Mouse (Mus musculus) T-helper 17 cell (primary cell): ENCODE measurements around the gene Hoxc11.

Source experiments
- in situ Hi-C, 2 experiments: fragments of 300-600 bp; cut with MboI, MseI; formaldehyde crosslinking; loops; 1 replicate in 1 of 2; 2 replicates in 1 of 2; pipeline ENCODE4 v1.15.1; 2025; ENCODE audit warnings: high pct_unique_total_duplicates in 2 of 2

Hoxc11 gene

GRCm38 (mm10) chr15:102936279-102936972 lies 17.8 kb upstream of the Hoxc11 start, which contains the start of gene Hoxc12:
Hoxc12 (plus strand) TSS chr15:102936757.
- in situ Hi-C loops, result no loop called here

DNA sequence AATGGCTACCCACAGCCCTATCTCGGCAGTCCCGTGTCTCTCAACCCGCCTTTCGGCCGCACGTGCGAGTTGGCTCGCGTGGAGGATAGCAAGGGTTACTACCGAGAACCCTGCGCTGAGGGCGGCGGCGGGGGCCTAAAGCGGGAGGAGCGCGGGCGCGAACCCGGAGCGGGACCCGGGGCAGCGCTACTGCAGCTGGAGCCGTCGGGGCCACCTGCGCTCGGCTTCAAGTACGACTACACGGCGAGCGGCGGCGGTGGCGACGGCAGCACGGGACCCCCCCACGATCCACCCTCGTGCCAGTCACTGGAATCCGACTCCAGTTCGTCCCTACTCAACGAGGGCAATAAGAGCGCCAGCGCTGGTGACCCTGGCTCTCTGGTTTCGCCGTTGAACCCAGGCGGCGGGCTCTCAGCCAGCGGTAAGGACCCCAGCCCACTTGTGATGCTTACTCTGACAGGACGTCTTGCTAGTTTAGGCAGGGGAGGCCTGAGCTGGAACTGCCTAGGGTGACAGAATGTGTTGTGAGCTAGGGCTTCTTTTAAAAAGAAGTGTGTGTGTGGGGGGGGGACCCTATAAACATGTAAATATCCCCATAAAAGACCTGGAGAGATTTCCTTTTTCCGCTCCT lies 17.1 kb upstream of the Hoxc11 start:
- in situ Hi-C loops, result no loop called here

- in situ Hi-C loops, result loop anchor here in 1 of 2 experiments (5.0 kb wide), 1 partner anchor 48 kb away; no protein-coding TSS in a partner anchor
Measured at GRCm38 (mm10) chr15:102939256-102940155, 14.7 kb upstream of the Hoxc11 start.

- in situ Hi-C loops, result loop anchor here in 1 of 2 experiments (5.0 kb wide), 1 partner anchor 44 kb away; no protein-coding TSS in a partner anchor
Measured at GRCm38 (mm10) chr15:102942739-102943467, 11.3 kb upstream of the Hoxc11 start.

DNA sequence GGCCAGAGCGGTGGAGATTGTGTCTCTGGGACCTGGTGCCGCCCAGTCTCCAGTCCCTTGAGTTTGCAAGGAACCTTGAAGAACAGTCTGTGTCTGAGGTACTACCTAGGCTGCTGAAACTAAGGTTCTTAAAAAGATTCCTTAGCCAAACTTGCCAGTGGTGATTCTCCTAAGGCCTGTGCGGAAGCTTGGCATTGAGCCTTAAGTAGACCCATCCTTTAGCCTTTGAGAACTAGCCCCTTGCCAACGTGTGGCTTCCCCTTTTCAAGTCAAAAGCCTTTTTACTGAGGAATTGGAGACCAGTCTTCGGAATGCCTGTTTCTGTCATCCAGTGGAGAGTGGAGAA lies 10.8 kb upstream of the Hoxc11 start:
- in situ Hi-C loops, result loop anchor here in 1 of 2 experiments (5.0 kb wide), 1 partner anchor 44 kb away; no protein-coding TSS in a partner anchor

DNA sequence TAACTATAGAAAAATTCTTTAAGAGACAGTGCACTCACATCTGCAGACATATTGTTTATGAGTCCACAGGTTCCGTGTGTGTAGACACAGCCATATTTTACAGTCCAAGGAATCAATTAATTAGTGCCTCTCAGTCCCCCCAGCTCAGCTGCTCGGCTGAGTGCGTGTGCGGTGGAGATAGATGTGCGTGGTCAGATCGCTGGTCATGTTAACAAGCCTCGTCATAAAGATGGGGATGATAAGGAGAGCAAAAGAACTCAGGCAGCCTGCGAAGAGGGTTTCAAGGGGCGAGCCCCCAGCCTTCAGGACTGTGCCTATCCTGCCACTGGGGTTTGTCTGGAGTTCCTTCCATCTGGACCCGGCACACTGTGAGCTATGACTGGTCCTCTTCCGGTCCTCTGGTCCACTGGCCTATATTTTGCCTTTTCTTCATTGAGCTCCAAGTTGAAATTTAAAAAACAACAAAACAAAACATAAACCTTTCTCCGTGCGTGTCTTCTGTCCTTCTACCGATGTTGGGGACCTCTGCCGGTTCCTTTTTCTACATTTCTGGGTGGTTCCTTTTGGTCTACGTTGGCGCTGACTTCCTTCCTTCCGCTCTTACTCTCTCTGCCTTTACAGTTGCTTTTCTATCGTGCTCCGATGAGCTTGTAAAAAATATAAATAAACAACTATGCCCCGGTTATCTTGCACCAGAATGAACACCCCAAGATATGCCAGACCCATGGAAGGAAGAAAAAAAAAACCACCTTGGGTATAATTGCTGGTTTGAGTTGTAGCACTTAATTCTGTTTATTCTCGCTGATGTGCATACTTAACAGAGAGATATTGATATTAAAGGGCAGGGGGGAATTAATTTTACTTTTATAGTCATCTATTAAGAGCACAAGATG lies 8.8 kb upstream of the Hoxc11 start:
- in situ Hi-C loops, result no loop called here

DNA sequence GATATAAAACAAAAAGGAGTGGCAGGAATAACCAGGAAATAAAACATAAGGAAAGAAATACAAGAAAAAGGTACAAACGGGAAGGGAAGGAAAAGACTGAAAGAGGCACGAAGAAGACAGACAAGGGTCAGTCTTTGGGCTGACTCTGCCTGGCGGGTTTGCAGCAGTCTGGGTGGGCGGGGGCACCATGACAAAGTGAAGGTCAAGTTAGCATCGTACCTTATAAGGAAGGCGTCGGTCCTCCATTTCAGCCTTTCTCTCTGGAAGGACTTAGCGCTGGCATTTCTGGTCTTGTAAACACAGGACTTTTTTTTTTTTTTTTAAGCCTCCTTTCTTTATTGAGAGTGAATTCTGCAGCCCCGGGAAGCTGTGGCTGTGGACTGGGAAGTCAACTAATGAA lies 7.0 kb upstream of the Hoxc11 start:
- in situ Hi-C loops, result no loop called here

GRCm38 (mm10) chr15:102948842-102949241 lies 5.4 kb upstream of the Hoxc11 start:
- in situ Hi-C loops, result no loop called here

DNA sequence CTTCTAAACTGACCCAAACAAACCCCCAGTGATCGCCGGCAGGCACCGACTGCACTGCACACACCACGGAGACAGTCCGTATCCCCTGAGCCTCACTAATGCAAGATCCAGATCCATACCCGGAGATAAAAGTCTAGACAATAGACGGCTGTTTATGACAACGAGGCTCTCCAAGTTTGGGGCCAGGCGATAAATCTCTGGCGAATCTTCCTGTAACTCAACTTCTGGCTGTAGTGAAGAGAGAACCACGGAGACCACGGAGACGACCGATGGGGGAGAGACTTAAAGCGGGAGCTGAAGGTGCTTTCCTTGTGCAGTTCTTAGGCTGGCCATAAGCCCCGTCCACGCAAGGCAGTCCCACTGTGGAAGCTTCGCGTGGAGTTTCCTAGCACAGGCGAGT lies 4.5 kb upstream of the Hoxc11 start:
- in situ Hi-C loops, result no loop called here

- in situ Hi-C loops, result no loop called here
Measured at GRCm38 (mm10) chr15:102950877-102951276, 3.4 kb upstream of the Hoxc11 start.

- in situ Hi-C loops, result no loop called here
Measured at GRCm38 (mm10) chr15:102953561-102953960, 666 bp upstream of the Hoxc11 start.

DNA sequence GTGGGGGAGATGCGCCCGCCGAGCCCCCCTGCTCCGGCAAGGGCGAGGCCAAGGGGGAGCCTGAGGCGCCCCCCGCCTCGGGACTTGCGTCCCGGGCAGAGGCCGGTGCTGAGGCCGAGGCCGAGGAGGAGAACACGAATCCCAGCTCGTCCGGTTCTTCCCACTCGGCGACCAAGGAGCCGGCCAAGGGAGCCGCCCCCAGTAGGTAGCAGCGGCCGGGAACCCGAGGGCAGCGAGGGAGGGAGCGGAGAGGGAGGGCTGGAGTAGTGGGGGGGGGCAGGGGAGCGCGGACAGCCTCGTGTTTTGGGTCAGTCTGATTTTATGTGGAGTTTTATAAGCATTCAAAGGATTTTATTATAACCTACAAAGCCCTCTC lies 768 bp downstream of the Hoxc11 start:
- in situ Hi-C loops, result no loop called here

DNA sequence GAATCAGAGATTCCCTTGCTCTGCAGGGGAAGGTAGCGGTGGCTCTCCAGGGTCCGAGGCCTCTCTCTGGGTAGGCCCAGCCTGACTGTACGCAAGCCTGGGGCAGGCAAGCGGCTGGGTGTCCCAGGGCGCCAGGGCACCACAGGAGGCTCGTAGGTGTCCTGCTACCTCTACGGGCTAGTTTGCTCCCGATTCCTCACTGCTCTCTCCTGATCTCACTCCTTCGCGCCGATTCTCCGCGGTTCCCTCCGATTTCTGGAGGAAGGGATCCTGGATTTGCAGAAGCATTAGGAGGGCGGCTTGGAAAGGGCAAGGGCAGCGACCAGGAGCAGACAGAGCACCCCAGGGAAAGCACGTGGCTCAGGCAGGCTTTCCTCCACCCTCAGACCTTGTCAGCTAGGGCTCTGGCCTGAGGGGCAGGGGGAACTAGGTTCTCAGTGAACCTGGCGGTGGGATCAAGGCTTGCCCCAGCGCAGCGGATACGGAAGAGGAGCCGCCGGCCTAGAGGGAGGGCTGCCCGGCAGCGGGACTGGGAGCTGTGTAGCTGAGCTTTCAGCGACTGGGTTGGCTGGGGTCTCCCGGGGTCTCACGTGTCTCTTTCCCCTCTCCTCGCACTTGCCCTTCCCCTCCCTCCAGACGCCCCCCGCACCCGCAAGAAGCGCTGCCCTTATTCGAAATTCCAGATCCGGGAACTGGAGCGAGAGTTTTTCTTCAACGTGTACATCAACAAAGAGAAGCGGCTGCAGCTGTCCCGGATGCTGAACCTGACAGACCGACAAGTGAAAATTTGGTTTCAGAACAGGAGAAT lies 1.8 kb downstream of the Hoxc11 start:
- in situ Hi-C loops, result no loop called here

DNA sequence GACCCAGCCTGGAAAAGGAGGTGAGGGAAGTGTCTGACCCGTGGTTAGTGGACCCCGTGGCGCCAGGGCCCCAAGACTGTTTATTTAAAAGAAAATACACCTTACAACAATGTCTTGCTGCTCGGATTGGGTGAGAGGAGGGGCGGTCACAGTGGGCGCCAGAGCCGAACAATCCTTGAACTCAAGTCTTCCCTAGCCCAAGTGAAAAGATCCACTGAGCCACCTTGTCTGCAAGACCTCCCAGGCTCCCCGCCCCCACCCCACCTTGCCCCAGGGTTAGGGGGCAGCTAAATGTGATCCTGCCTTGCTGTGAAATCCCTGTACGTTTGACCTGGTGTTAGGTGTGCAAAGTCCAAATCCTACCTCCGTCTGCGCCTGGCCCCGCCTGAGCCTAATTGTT lies 2.7 kb downstream of the Hoxc11 start:
- in situ Hi-C loops, result no loop called here

DNA sequence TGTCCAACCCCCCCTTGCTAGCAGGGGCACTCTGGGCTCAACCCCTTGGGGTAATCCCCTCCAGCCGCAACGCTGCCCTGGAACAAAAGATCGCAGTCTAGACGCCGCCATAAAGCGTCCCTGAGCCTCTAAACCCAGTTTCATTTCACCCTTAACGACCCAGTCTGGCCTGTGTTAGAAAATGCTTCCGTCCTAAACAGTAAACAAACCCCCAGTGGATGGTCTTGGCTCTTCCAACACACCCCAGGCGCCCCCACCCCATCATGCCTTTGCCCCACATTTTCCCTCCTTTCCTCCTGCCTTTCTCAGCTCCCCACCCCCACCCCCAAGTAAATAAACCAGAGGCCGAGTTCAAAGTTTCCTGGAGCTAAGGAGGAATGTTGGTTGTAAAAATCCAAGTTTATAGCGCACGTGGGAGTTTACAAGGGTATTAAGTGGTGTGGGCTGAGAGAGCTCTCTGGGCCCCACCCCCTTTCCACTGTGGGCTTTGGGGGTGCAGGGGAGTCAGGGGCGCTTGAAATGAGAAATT lies 5.5 kb downstream of the Hoxc11 start:
- in situ Hi-C loops, result no loop called here

- in situ Hi-C loops, result no loop called here
Measured at GRCm38 (mm10) chr15:102961728-102962127, 7.5 kb downstream of the Hoxc11 start.

DNA sequence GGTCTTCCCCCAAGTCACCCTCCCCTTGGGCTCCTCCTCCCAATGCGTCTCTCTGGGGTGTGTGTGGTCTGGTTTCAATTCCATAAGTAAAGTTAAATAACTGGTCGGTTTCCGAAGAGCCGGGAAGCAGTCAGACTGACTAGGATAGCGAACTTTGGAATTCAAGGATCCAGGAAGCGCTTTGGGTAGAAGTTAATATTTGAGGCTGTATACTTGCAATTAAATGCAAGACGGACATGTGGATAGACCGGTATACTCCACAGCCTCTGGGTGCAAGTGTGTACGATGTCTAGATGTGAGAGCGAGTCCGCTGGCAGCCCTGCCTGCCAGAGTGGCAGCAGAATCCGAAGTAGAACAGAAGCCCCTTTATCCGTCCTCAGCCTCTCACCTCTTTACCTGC lies 8.3 kb downstream of the Hoxc11 start:
- in situ Hi-C loops, result no loop called here

GRCm38 (mm10) chr15:102963259-102963658 lies 9.0 kb downstream of the Hoxc11 start:
- in situ Hi-C loops, result no loop called here
